Mouse (Mus musculus): ENCODE results near the gene Rnase12. TPM values are rescaled to one million over a fixed set of nuclear protein-coding genes. Genes with fewer than 3 reads are reported as not detected.
"Not testable (repeated sequence)": the region's sequence is repeated elsewhere in the genome, so short reads cannot be mapped to it uniquely, and the experiment has no call there.

The Rnase12 gene
- 16.5 and 18.5 TPM in 2 replicates for polyA plus RNA-seq (2014; fragmentation: Nextera tagmentation; extraction: Ambion mirVana)

DNA sequence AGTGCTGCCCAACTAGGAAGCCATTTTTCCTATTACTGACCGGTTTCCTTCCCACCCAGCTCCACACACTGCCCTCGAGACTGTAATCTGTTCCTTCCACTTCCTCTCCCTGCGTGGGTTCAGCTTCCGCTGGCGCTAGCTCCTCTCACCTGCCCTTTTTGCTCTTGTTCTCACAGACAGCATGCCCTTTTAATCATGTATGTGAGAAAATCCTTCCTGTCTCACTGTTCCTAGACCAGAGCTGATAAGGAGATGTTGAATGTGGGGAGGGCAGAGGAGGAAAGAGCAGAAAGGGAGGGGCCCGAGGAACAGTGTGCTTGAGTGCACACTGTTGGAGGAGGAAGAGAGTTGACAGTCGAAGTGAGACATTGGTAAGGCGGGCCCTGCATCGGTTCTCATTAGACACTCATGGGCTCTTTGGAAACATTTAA is at the start of gene Rnase12:
TSS of gene Rnase12 (minus strand) at position 261 of the 431 bp plus-strand sequence.
- H3K27ac ChIP-seq (ENCODE audit: low read depth, low read length), result peak within 1 kb of the TSS; percentile 42; the same call in 1 of the 2 replicates
- H3K4me3 ChIP-seq (ENCODE audit: low read length), result no peak within 1 kb of the TSS

DNA sequence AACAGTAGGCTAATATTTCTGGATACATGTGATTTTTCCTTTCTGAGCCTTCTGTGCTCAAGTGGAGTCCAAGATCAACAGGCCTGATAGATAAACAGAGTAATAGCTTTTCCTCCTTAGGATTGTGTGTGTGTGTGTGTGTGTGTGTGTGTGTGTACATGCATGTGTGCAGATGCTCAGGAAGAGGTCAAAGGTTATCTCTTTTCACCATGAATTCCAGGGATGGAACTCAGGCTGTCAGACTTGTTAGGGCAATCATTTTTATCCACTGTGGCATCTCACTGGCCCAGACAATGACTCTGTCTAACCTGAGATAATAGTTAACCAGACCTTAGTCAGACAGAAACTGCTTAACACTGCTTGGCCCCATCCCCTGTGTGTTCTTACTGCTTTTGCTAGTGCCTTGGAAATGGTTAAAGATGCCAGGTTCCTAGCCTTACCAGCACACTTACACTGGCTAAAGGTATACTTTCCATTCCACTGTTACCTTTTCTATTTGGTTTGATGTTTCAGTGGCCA is 49.0 kb upstream of the Rnase12 start:
- no peak for ATAC-seq (ENCODE audit: low FRiP score, low TSS enrichment)
- no peaks in the 10 kb centered on the region for H3K9me3 ChIP-seq (ENCODE audit: control insufficient read depth, low read length)
- H3K4me3 ChIP-seq (ENCODE audit: low read length), result no peak overlapping the region
- no peaks in the 10 kb centered on the region for H3K27me3 ChIP-seq (ENCODE audit: control insufficient read depth, insufficient read depth, low read length)
- no peaks in the 10 kb centered on the region for H3K4me1 ChIP-seq (ENCODE audit: control insufficient read depth, insufficient read depth, low read length)
- H3K27ac ChIP-seq (ENCODE audit: low read depth, low read length), result no peak overlapping the region
- no peak overlapping the region for H3K4me2 ChIP-seq (replicated peaks; ENCODE audit: low read depth, low read length)
- H3K36me3 ChIP-seq (ENCODE audit: control insufficient read depth, insufficient read depth, low read length), result no peaks in the 10 kb centered on the region
- H3K9ac ChIP-seq (ENCODE audit: low read depth, low read length), result no peak overlapping the region

More for the DNA sequence above, at the start of gene Rnase12:
- no peaks in the 10 kb centered on the region for H3K36me3 ChIP-seq (ENCODE audit: control insufficient read depth, insufficient read depth, low read length)
- WGBS, result 43% methylated on average over 9 of the region's 9 CpGs
- H3K9me3 ChIP-seq (ENCODE audit: control insufficient read depth, low read length), result no peaks in the 10 kb centered on the region
- H3K4me2 ChIP-seq (replicated peaks; ENCODE audit: low read depth, low read length), result peak within 1 kb of the TSS; percentile 22
- peak; percentile 55; the same call in 1 of the 2 replicates for ATAC-seq (ENCODE audit: low FRiP score, low TSS enrichment)
- H3K9ac ChIP-seq (ENCODE audit: low read depth, low read length), result no peak within 1 kb of the TSS
- H3K4me1 ChIP-seq (ENCODE audit: control insufficient read depth, insufficient read depth, low read length), result peaks cover 3% of the 10 kb centered on the region; the same call in 1 of the 2 replicates
- H3K27me3 ChIP-seq (ENCODE audit: control insufficient read depth, insufficient read depth, low read length), result no peaks in the 10 kb centered on the region

GRCm38 (mm10) chr14:51104366-51104765 is 46.9 kb upstream of the Rnase12 start:
- Histone ChIP-seq H3K27me3 (ENCODE audit: control insufficient read depth, insufficient read depth, low read length) (no peaks in the 10 kb centered on the region), H3K27ac (ENCODE audit: low read depth, low read length) (no peak overlapping the region), H3K4me2 (replicated peaks; ENCODE audit: low read depth, low read length) (no peak overlapping the region), H3K4me3 (ENCODE audit: low read length) (no peak overlapping the region), H3K9ac (ENCODE audit: low read depth, low read length) (no peak overlapping the region), H3K36me3 (ENCODE audit: control insufficient read depth, insufficient read depth, low read length) (no peaks in the 10 kb centered on the region), H3K4me1 (ENCODE audit: control insufficient read depth, insufficient read depth, low read length) (no peaks in the 10 kb centered on the region), H3K9me3 (ENCODE audit: control insufficient read depth, low read length) (no peaks in the 10 kb centered on the region)
- WGBS, result 95% methylated on average over 2 of the region's 2 CpGs
- no peak for ATAC-seq (ENCODE audit: low FRiP score, low TSS enrichment)

DNA sequence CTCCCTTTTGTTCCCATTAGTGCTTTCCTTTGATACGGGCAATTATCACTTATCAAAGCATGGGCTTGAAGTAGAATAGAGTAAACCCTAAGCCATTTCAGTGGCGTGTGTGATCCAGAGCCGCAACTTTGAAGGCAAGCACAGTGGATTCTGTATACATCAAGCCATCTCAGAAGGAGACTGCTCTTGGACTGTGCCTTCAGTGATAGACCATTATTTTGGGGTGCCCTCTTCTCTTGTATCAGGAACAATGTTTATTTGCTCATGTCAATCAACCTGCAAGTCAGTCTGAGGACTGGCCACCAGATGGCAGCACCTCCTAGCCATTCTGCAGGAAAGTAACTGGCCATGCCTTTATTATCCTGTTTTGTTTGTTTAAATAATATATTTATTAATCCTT is 45.8 kb upstream of the Rnase12 start:
- 66% methylated on average over 3 of the region's 3 CpGs for WGBS
- no peak overlapping the region for H3K9ac ChIP-seq (ENCODE audit: low read depth, low read length)
- H3K9me3 ChIP-seq (ENCODE audit: control insufficient read depth, low read length), result no peaks in the 10 kb centered on the region
- no peak overlapping the region for H3K4me3 ChIP-seq (ENCODE audit: low read length)
- H3K4me2 ChIP-seq (replicated peaks; ENCODE audit: low read depth, low read length), result no peak overlapping the region
- H3K36me3 ChIP-seq (ENCODE audit: control insufficient read depth, insufficient read depth, low read length), result no peaks in the 10 kb centered on the region
- no peaks in the 10 kb centered on the region for H3K4me1 ChIP-seq (ENCODE audit: control insufficient read depth, insufficient read depth, low read length)
- H3K27me3 ChIP-seq (ENCODE audit: control insufficient read depth, insufficient read depth, low read length), result no peaks in the 10 kb centered on the region
- ATAC-seq (ENCODE audit: low FRiP score, low TSS enrichment), result no peak
- H3K27ac ChIP-seq (ENCODE audit: low read depth, low read length), result no peak overlapping the region

DNA sequence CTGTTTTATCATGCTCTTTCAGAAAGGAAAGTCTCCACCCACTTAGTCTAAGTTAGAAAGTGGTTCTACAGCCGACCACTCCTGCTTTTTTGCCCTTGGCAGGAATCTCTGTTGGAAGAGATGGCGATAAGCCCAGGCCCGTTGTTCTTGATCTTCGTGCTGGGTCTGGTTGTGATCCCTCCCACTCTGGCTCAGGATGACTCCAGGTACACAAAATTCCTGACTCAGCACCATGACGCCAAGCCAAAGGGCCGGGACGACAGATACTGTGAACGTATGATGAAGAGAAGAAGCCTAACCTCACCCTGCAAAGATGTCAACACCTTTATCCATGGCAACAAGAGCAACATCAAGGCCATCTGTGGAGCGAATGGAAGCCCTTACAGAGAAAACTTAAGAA is 43.8 kb upstream of the Rnase12 start:
- no peak overlapping the region for H3K27ac ChIP-seq (ENCODE audit: low read depth, low read length)
- no peaks in the 10 kb centered on the region for H3K9me3 ChIP-seq (ENCODE audit: control insufficient read depth, low read length)
- 85% methylated on average over 9 of the region's 9 CpGs for WGBS
- H3K9ac ChIP-seq (ENCODE audit: low read depth, low read length), result no peak overlapping the region
- no peaks in the 10 kb centered on the region for H3K27me3 ChIP-seq (ENCODE audit: control insufficient read depth, insufficient read depth, low read length)
- H3K36me3 ChIP-seq (ENCODE audit: control insufficient read depth, insufficient read depth, low read length), result no peaks in the 10 kb centered on the region
- H3K4me3 ChIP-seq (ENCODE audit: low read length), result no peak overlapping the region
- H3K4me1 ChIP-seq (ENCODE audit: control insufficient read depth, insufficient read depth, low read length), result no peaks in the 10 kb centered on the region
- no peak overlapping the region for H3K4me2 ChIP-seq (replicated peaks; ENCODE audit: low read depth, low read length)
- no peak for ATAC-seq (ENCODE audit: low FRiP score, low TSS enrichment)

DNA sequence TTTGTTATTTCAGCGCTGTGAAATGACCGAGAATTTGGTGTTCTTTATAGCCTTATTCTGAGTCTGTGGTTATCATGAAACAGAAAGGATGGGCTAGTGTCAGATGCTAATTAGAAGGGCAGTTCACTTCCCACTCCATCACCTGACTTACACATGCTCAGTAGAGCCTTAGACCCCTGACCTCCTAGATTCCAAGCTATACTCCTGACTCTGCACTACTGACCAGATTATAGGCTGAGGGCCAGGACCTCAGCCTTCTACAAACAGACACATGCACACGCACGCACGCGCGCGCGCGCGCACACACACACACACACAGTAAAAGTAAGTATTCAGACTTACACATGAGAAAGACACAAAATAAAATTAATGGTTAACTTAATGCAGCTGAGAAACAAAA is 41.5 kb upstream of the Rnase12 start:
- no peak for ATAC-seq (ENCODE audit: low FRiP score, low TSS enrichment)
- H3K9me3 ChIP-seq (ENCODE audit: control insufficient read depth, low read length), result no peaks in the 10 kb centered on the region
- H3K4me1 ChIP-seq (ENCODE audit: control insufficient read depth, insufficient read depth, low read length), result no peaks in the 10 kb centered on the region
- H3K27me3 ChIP-seq (ENCODE audit: control insufficient read depth, insufficient read depth, low read length), result no peaks in the 10 kb centered on the region
- H3K27ac ChIP-seq (ENCODE audit: low read depth, low read length), result no peak overlapping the region
- H3K4me2 ChIP-seq (replicated peaks; ENCODE audit: low read depth, low read length), result no peak overlapping the region
- 95% methylated on average over 11 of the region's 11 CpGs for WGBS
- no peaks in the 10 kb centered on the region for H3K36me3 ChIP-seq (ENCODE audit: control insufficient read depth, insufficient read depth, low read length)
- no peak overlapping the region for H3K9ac ChIP-seq (ENCODE audit: low read depth, low read length)
- no peak overlapping the region for H3K4me3 ChIP-seq (ENCODE audit: low read length)

DNA sequence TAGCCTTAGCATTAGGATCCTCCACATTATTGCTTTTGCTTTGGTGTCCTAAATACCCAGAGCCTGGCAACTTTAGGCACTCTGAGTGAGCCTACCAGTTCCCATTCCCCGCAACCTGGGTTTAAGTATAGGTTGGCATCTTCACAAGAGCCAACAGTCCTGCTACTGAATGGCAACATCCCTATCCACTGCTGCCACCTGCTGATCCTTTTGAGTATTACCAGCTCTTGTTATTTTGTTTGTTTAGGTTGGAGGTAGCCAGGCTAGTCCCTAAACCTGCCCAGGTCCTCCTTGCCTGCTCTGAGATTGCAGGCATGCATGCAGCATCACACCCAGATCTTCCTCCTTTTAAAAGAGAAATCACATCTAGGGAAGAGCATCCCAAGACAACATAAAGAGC is 40.8 kb upstream of the Rnase12 start:
- H3K9me3 ChIP-seq (ENCODE audit: control insufficient read depth, low read length); H3K4me3 ChIP-seq (ENCODE audit: low read length); H3K4me1 ChIP-seq (ENCODE audit: control insufficient read depth, insufficient read depth, low read length); H3K36me3 ChIP-seq (ENCODE audit: control insufficient read depth, insufficient read depth, low read length); H3K27me3 ChIP-seq (ENCODE audit: control insufficient read depth, insufficient read depth, low read length); H3K27ac ChIP-seq (ENCODE audit: low read depth, low read length); H3K4me2 ChIP-seq (replicated peaks; ENCODE audit: low read depth, low read length); H3K9ac ChIP-seq (ENCODE audit: low read depth, low read length): not testable (repeated sequence)
- ATAC-seq (ENCODE audit: low FRiP score, low TSS enrichment), result peak; percentile 38; the same call in 1 of the 2 replicates
- 22% methylated on average over 1 of the region's 1 CpGs for WGBS

- Histone ChIP-seq H3K27ac (ENCODE audit: low read depth, low read length) (peak overlapping the region; percentile 49; the same call in 1 of the 2 replicates), H3K27me3 (ENCODE audit: control insufficient read depth, insufficient read depth, low read length) (no peaks in the 10 kb centered on the region), H3K4me1 (ENCODE audit: control insufficient read depth, insufficient read depth, low read length) (peaks cover 5% of the 10 kb centered on the region; the same call in 1 of the 2 replicates), H3K36me3 (ENCODE audit: control insufficient read depth, insufficient read depth, low read length) (no peaks in the 10 kb centered on the region), H3K4me2 (replicated peaks; ENCODE audit: low read depth, low read length) (no peak overlapping the region), H3K4me3 (ENCODE audit: low read length) (no peak overlapping the region), H3K9me3 (ENCODE audit: control insufficient read depth, low read length) (no peaks in the 10 kb centered on the region), H3K9ac (ENCODE audit: low read depth, low read length) (no peak overlapping the region)
- no peak for ATAC-seq (ENCODE audit: low FRiP score, low TSS enrichment)
- WGBS, result 52% methylated on average over 9 of the region's 9 CpGs
Measured at GRCm38 (mm10) chr14:51095736-51096524, 38.5 kb upstream of the Rnase12 start.

DNA sequence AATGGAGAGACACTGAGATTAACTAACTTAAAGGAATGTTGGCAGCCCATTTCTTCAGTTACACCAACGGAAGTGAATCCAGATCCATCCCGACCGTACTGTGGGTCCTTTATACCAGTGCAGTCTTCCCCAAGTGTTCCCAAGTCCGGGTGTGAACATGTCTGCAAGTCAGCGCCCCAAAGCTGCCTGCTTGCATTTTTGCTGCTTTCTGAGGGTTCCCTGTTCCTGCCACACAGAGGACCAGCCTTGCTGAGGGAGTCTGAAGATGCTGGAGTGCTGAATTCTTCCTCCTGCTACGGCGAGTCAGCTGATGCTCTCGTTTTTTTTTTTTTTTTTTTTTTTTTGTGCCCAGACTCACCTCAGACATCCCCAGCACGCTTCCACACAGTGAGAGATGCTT is 37.5 kb upstream of the Rnase12 start:
- H3K4me3 ChIP-seq (ENCODE audit: low read length), result no peak overlapping the region
- H3K27me3 ChIP-seq (ENCODE audit: control insufficient read depth, insufficient read depth, low read length), result no peaks in the 10 kb centered on the region
- H3K9ac ChIP-seq (ENCODE audit: low read depth, low read length), result no peak overlapping the region
- no peak for ATAC-seq (ENCODE audit: low FRiP score, low TSS enrichment)
- peaks cover 5% of the 10 kb centered on the region; the same call in 1 of the 2 replicates for H3K4me1 ChIP-seq (ENCODE audit: control insufficient read depth, insufficient read depth, low read length)
- no peaks in the 10 kb centered on the region for H3K9me3 ChIP-seq (ENCODE audit: control insufficient read depth, low read length)
- no peak overlapping the region for H3K4me2 ChIP-seq (replicated peaks; ENCODE audit: low read depth, low read length)
- WGBS, result 76% methylated on average over 9 of the region's 9 CpGs
- no peak overlapping the region for H3K27ac ChIP-seq (ENCODE audit: low read depth, low read length)
- H3K36me3 ChIP-seq (ENCODE audit: control insufficient read depth, insufficient read depth, low read length), result no peaks in the 10 kb centered on the region

All from kidney, embryonic 14.5 days (tissue).